Mouse (Mus musculus) lung, postnatal 10 days (tissue): ENCODE measurements around the gene Stat6.

ENCODE experiments used
- DNase-seq: peaks from one replicate; pipeline ENCODE4 v3.0.0; 2021

Gene Stat6

GRCm38 (mm10) chr10:127674046-127674655 lies 31.4 kb downstream of the Stat6 start:
- no peak for DNase-seq

- DNase-seq, result peak; percentile 94
Measured at GRCm38 (mm10) chr10:127674794-127675522, 32.2 kb downstream of the Stat6 start.

- DNase-seq, result no peak
Measured at GRCm38 (mm10) chr10:127675859-127676398, 33.1 kb downstream of the Stat6 start.

GRCm38 (mm10) chr10:127676691-127677548 lies 34.1 kb downstream of the Stat6 start:
- peak; percentile 94 for DNase-seq

GRCm38 (mm10) chr10:127677591-127678336 lies 35.0 kb downstream of the Stat6 start:
- peak; percentile 89 for DNase-seq

GRCm38 (mm10) chr10:127679208-127679607 lies 36.4 kb downstream of the Stat6 start:
- DNase-seq, result no peak

GRCm38 (mm10) chr10:127679881-127680280 lies 37.1 kb downstream of the Stat6 start:
- DNase-seq, result no peak

- no peak for DNase-seq
Measured at GRCm38 (mm10) chr10:127682886-127683285, 40.1 kb downstream of the Stat6 start.

- no peak for DNase-seq
Measured at GRCm38 (mm10) chr10:127691053-127691452, 48.3 kb downstream of the Stat6 start.

GRCm38 (mm10) chr10:127694636-127695035 lies 51.9 kb downstream of the Stat6 start:
- DNase-seq, result peak; percentile 31

- no peak for DNase-seq
Measured at GRCm38 (mm10) chr10:127695775-127696174, 53.0 kb downstream of the Stat6 start.

GRCm38 (mm10) chr10:127698966-127699365 lies 56.2 kb downstream of the Stat6 start:
- DNase-seq, result no peak

GRCm38 (mm10) chr10:127703299-127703698 lies 60.5 kb downstream of the Stat6 start:
- DNase-seq, result no peak

- no peak for DNase-seq
Measured at GRCm38 (mm10) chr10:127704293-127704692, 61.5 kb downstream of the Stat6 start.

- no peak for DNase-seq
Measured at GRCm38 (mm10) chr10:127704766-127705220, 62.0 kb downstream of the Stat6 start, which contains the start of gene Myo1a. Gene Myo1a (plus strand): TSS chr10:127705170.

- DNase-seq, result no peak
Measured at GRCm38 (mm10) chr10:127705783-127706182, 63.0 kb downstream of the Stat6 start.

- peak; percentile 60 for DNase-seq
Measured at GRCm38 (mm10) chr10:127707721-127708120, 64.9 kb downstream of the Stat6 start.

- no peak for DNase-seq
Measured at GRCm38 (mm10) chr10:127708850-127709370, 66.1 kb downstream of the Stat6 start.

GRCm38 (mm10) chr10:127710331-127710730 lies 67.5 kb downstream of the Stat6 start:
- DNase-seq, result no peak
